Mouse (Mus musculus) kidney, adult 2 months (tissue): ENCODE measurements around the gene Slc35e3. TPM values are rescaled to one million over a fixed set of nuclear protein-coding genes. Genes with fewer than 3 reads are reported as not detected.

Experiments used
- DNase-seq: peaks from one replicate; pipeline ENCODE4 v3.0.0; 2021
- H3K27ac ChIP-seq: fragments of 200-500 bp; 2 replicates; pipeline ENCODE4 v1.5.1; 2012; ENCODE audit warnings: low read depth, low read length, control low read depth, inconsistent platforms; ENCODE audit not compliant: insufficient read depth
- H3K27me3 ChIP-seq: fragments of 200-500 bp; replicated peaks from 2 replicates; pipeline ENCODE4 v1.6.1; 2012; ENCODE audit warnings: mild to moderate bottlenecking, moderate library complexity, low read length, inconsistent platforms; ENCODE audit not compliant: control insufficient read depth, insufficient read depth
- H3K36me3 ChIP-seq: fragments of 200-500 bp; 2 replicates; pipeline ENCODE4 v1.6.1; 2012; ENCODE audit warnings: mild to moderate bottlenecking, moderate library complexity, low read length, inconsistent platforms; ENCODE audit not compliant: control insufficient read depth, insufficient read depth
- H3K4me1 ChIP-seq: fragments of 200-500 bp; 2 replicates; pipeline ENCODE4 v1.6.1; 2011; ENCODE audit warnings: low read length; ENCODE audit not compliant: control insufficient read depth, insufficient read depth
- H3K4me3 ChIP-seq: fragments of 200-500 bp; 2 replicates; pipeline ENCODE4 v1.5.1; 2011; ENCODE audit warnings: mild to moderate bottlenecking, low read depth, low read length, control low read depth; ENCODE audit not compliant: insufficient read depth
- CTCF ChIP-seq: fragments of 200-500 bp; conservative IDR thresholded peaks from 2 replicates; pipeline ENCODE4 v1.5.1; 2011; ENCODE audit warnings: low read depth, mild to moderate bottlenecking, control low read depth, low read length, moderate library complexity, mixed read lengths; ENCODE audit not compliant: insufficient read depth, insufficient read length
- POLR2A ChIP-seq: fragments of 200-500 bp; IDR thresholded peaks from one replicate; pipeline ENCODE4 v1.6.1; 2011; ENCODE audit warnings: low read depth, low read length, control low read depth
- WGBS: fragments of 180-500 bp; shearing (Covaris S2); methylation state at CpG from one replicate; pipeline ENCODE4 v1.1.7; 2018; 5-methylcytosine and 5-hydroxymethylcytosine counted together
- polyA plus RNA-seq: library from polyadenylated mRNA; depleted of rRNA; stranded (reverse); fragments of >200 nt; gene quantifications from 2 replicates; pipeline ENCODE4 v1.2.3, GENCODE M21; 2012; rRNA removed

Slc35e3 gene
- polyA plus RNA-seq, 1 experiment = 37.1 TPM

GRCm38 (mm10) chr10:117684298-117685170, 61.6 kb downstream of the Slc35e3 start:
- no peak overlapping the region for H3K4me3 ChIP-seq
- 80% methylated on average over 19 of the region's 19 CpGs for WGBS
- H3K36me3 ChIP-seq = peaks cover 2% of the 10 kb centered on the region; the same call in 1 of the 2 replicates
- no peak overlapping the region for H3K27ac ChIP-seq
- DNase-seq = no peak
- H3K4me1 ChIP-seq = no peaks in the 10 kb centered on the region
- no peaks in the 10 kb centered on the region for H3K27me3 ChIP-seq
- TF ChIP-seq POLR2A (no peak), CTCF (no peak)

DNA sequence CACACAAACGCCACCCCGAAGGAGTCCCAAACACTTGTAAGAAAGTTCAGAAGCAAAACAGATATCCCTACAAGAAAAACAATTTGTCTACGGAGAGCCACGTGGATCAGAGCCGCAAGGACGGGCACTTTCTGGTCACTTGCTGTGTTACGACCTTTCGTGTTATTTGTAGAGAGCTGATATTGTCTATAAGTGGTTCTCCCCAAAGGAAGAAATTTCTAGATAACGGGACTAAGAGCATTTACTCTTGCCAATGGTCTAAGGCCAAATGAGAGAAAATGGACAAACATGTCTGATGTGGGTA, 62.5 kb downstream of the Slc35e3 start:
- H3K36me3 ChIP-seq = no peaks in the 10 kb centered on the region
- no peaks in the 10 kb centered on the region for H3K27me3 ChIP-seq
- TF ChIP-seq CTCF (no peak), POLR2A (no peak)
- no peaks in the 10 kb centered on the region for H3K4me1 ChIP-seq
- H3K27ac ChIP-seq = no peak overlapping the region
- DNase-seq = no peak
- 89% methylated on average over 9 of the region's 9 CpGs for WGBS
- H3K4me3 ChIP-seq = no peak overlapping the region

Other genes with a start within 250 kb of the Slc35e3 start
- gene Cpm, start 116.9 kb downstream of the Slc35e3 start, polyA plus RNA-seq = 36.7 and 37.2 TPM in 2 replicates
- gene Mdm2, start 35.6 kb downstream of the Slc35e3 start, polyA plus RNA-seq = 21.9 and 22.9 TPM in 2 replicates
- 3.7 and 4.6 TPM in 2 replicates for gene Nup107, start 46.3 kb upstream of the Slc35e3 start, polyA plus RNA-seq
- 23.2 and 38.2 TPM in 2 replicates for gene Rap1b, start 99.7 kb upstream of the Slc35e3 start, polyA plus RNA-seq